In the genomic region with DNA sequence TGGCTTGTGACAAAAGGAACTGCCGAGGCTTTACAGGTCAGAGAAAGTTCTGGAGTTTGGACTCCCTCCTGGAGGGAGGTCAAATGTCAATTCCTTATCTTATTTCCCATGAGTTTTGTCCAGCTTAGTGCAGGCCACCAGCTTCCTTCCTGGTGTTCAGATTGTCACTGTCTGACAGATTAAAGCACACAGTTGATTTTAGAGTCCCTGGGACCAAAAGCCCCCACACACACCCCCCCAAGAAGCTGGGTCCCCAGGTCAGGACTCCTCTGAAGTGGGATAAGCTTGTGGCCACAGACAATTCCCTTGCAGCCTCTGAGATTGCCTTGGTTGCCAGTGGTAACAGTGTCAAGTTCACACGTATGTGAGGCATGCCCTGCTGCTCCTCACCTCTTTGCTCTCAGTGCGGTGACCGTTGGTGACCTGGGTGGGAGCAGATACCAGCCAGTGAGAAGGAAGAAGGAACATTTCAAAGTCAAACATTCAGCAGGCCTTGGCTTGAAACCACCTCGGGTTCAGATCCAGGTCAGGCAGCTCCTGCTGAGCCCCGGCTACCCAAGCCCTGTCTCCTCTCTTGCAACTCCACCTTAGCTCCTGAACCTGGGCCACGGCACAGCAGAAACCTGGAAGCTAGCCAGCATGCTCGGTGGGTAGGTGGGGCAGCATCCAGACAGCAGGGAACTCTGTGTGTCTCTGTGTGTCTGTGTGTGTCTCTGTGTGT, we compare ENCODE assay signal across 8 mouse cellular contexts.
DNase-seq lines count a peak whose midpoint lies in the region; ATAC-seq and TF ChIP-seq lines count a peak whose summit lies in the region.

No protein-coding gene starts in this region.

- peaks cover 13% of the 10 kb centered on the region; the same call in 1 of the 2 replicates for H3K4me1 ChIP-seq in kidney, postnatal 0 days (replicated peaks; ENCODE audit: insufficient read depth, low read length)

- peak; percentile 69 for ATAC-seq in kidney, postnatal 0 days (replicated peaks; ENCODE audit: low FRiP score, low read depth)

- peak overlapping the region; percentile 25; the same call in 1 of the 2 replicates for H3K27ac ChIP-seq in kidney, postnatal 0 days

- no peaks in the 10 kb centered on the region for H3K36me3 ChIP-seq in kidney, postnatal 0 days (ENCODE audit: insufficient read depth, low read length)

- no peaks in the 10 kb centered on the region for H3K9me3 ChIP-seq in kidney, postnatal 0 days (replicated peaks; ENCODE audit: low read length)

- H3K4me3 ChIP-seq in kidney, postnatal 0 days (replicated peaks; ENCODE audit: low read depth, low read length): no peak overlapping the region

- H3K27me3 ChIP-seq in kidney, postnatal 0 days (ENCODE audit: insufficient read depth, low read length): no peaks in the 10 kb centered on the region

- 7% methylated on average over 8 of the region's 8 CpGs for WGBS in kidney, postnatal 0 days

- no peak overlapping the region for H3K4me2 ChIP-seq in kidney, postnatal 0 days (ENCODE audit: low read length)

- TF ChIP-seq CTCF in kidney, postnatal 0 days (IDR thresholded peaks at IDR 0.05; ENCODE audit: low read depth): no peak

- no peak overlapping the region for H3K9ac ChIP-seq in kidney, postnatal 0 days (ENCODE audit: low read depth, low read length)

- peak; percentile 36 to 38 for DNase-seq in right cerebral cortex, postnatal 10 days (ENCODE audit: low spot score in 2 of 2)
- no peak for DNase-seq in right cerebral cortex, adult 2 months (ENCODE audit: low spot score in 2 of 2)
- peak; percentile 15 for DNase-seq in embryo, embryonic 9.5 days (ENCODE audit: extremely low spot score)
- DNase-seq in kidney, postnatal 0 days (ENCODE audit: low spot score): peak; percentile 71
- DNase-seq in urinary bladder, postnatal 36 days (ENCODE audit: low spot score in 2 of 2): peak; percentile 67 to 73
- DNase-seq in right cerebral cortex, postnatal 25 days: no peak
- no peak for DNase-seq in left cerebral cortex, adult 9 months (ENCODE audit: low spot score in 2 of 2)
- DNase-seq in thymus, postnatal 10 days (ENCODE audit: low spot score in 2 of 2): no peak

Comparison
In these comparisons a context has a peak if more than half of its experiments do, and no peak if none do; other contexts are left out.
1. DNase-seq: peak in right cerebral cortex, postnatal 10 days (2 of 2), embryo, embryonic 9.5 days (single experiment), kidney, postnatal 0 days (single experiment) and urinary bladder, postnatal 36 days (2 of 2); none in right cerebral cortex, adult 2 months (0 of 2), right cerebral cortex, postnatal 25 days (single experiment), left cerebral cortex, adult 9 months (0 of 2) and thymus, postnatal 10 days (0 of 2).